Mouse (Mus musculus): ENCODE results near the gene Slc29a2.

Slc29a2 gene

DNA sequence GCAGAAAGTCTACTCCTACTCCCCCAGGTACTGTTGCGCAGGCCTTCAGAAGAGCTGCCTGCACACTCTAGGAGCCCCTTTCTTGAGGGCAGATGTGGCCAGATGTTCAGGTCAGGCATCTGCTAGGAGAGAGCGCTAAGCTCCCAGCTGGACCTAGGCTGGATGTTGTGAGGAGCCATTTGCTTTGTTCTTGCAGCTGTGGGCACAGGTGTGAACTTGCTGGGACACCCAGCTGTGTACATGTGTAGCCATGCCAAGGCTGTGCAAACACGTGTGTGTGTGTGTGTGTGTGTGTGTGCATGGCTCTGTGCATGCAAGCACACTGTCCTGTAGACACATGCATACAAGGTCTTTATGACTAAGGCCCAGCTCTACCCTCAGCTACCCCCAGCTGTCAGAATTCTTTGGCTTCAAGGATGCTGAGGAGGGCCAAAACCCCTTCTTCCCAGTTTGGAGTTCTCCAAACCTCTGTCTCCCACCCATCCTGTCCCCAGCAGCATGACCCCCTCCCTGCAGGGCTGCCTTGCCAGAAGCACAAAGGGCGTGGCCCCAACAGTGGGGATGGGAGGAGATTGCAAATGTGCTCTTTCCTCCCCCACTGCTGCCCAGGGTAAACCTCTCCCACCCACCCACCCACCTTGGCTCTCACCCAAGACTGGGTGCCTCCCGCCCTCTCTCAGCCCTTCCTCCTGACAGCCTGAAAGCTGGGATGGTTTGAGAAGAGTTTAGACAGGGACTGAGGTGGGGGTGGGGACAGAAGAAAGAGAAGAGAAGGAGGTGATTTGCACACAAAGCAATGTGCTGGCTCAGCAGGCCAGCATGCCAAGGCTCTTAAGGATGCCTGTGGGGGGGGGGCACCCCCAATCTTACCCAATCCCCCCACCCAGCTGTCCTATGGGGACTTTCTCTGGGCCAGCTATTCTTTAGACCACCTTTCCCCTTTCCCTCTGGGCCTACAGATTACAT lies 37.0 kb downstream of the Slc29a2 start:
- no peak for DNase-seq

DNA sequence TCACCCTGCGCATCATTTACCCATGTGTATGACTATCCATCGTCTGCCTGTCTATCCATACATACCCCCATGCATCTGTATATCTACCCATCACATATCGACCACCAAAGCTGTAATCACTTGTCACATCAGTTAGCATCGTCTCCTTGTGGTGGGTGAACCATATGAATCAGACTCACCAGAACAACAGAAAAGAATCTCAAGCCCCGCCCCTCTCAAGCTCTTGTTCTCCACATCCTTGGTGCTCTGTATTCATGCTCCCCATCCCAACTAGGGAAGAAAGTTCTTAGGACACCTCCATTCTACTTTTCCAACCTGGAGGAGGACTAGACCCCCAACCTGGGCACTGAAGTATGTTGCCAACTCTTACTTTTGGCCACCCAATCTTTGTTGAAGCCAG lies 38.4 kb downstream of the Slc29a2 start:
- DNase-seq, result no peak

GRCm38 (mm10) chr19:5062446-5062845 lies 38.8 kb downstream of the Slc29a2 start:
- DNase-seq, result no peak

GRCm38 (mm10) chr19:5065104-5065503 lies 41.4 kb downstream of the Slc29a2 start:
- no peak for DNase-seq

DNA sequence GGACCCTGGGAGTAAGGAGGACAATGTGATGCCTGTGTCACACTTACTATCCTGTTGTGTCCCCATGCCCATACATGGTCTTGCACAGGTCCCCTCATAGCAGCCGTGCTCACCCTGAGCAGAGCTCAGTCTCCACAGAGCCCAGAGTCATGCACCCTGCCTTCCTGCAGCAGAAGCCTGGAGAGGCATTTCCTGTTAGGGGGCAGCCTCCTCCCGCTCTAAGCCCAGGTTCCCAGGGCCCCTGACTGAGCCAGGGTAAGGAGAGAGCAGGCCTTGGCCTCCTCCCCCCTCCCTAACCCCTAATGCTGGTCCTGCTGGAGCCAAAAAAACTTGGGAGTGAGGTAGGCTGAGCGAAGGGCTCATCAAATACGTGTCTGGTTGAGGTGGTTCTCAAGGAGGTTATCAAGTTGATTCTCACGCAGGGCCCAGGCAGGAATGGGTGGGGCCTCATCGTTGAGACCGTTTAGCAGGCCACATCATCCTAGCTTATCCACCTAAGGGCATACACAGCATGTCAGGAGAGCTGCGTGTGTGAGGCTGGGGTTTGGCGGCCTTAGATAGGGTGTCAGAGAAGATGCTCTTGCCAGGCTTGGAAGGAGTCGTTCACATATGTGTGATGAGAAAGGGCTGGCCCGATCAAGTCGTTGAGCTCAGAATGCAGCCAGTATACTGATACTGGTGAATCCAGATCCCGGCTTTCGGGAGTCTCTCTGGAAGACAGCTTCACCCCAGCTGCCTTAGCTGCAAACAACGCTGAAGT lies 43.6 kb downstream of the Slc29a2 start:
- DNase-seq, result no peak

DNA sequence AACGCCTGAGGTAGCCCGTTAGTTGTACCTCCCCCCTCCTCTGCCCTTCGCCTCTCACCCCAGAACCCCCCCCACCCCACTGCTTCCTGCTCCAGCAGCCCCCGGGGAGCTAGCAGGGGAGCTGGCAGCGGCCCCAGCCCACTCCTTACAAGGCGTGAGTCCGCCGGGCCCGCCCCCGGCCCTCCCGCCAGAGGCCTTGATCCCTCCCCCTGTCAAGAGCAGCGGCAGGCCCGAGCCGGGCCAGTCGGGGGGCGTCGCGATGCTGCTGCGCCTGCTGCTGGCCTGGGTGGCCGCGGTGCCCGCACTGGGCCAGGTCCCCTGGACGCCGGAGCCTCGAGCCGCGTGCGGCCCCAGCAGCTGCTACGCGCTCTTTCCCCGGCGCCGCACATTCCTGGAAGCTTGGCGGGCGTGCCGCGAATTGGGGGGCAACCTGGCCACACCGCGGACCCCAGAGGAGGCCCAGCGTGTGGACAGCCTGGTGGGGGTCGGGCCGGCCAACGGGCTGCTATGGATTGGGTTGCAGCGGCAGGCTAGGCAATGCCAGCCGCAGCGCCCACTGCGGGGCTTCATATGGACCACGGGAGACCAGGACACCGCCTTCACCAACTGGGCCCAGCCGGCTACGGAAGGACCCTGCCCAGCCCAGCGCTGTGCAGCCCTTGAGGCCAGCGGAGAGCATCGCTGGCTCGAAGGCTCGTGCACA lies 44.4 kb downstream of the Slc29a2 start, which contains the start of gene Cd248:
Cd248 (plus strand) TSS at position 212 of the 703 bp plus-strand sequence.
- peak; percentile 45 for DNase-seq

- no peak for DNase-seq
Measured at GRCm38 (mm10) chr19:5068570-5069234, 45.0 kb downstream of the Slc29a2 start.

- no peak for DNase-seq
Measured at GRCm38 (mm10) chr19:5069486-5069885, 45.8 kb downstream of the Slc29a2 start.

- DNase-seq, result no peak
Measured at GRCm38 (mm10) chr19:5069978-5070377, 46.3 kb downstream of the Slc29a2 start.

DNA sequence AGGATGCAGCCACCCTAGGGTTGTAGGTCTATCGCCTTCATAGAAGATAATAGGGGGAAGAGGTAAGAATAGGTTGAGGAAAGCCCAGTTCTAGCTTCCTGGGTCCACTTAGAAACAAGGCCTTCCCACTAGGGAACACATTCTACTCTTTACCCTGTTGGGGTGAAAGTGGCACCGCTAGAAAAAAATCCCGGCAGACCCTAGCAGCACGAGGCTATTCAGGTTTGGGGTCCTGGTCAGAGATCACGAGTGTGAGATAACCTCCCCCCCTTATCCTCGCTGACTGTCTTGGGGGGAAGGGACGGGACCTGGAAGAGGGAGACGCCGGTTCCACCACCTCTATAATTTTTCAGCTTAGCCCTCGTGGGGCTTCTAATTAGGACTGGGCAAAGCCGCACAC lies 47.4 kb downstream of the Slc29a2 start:
- no peak for DNase-seq

DNA sequence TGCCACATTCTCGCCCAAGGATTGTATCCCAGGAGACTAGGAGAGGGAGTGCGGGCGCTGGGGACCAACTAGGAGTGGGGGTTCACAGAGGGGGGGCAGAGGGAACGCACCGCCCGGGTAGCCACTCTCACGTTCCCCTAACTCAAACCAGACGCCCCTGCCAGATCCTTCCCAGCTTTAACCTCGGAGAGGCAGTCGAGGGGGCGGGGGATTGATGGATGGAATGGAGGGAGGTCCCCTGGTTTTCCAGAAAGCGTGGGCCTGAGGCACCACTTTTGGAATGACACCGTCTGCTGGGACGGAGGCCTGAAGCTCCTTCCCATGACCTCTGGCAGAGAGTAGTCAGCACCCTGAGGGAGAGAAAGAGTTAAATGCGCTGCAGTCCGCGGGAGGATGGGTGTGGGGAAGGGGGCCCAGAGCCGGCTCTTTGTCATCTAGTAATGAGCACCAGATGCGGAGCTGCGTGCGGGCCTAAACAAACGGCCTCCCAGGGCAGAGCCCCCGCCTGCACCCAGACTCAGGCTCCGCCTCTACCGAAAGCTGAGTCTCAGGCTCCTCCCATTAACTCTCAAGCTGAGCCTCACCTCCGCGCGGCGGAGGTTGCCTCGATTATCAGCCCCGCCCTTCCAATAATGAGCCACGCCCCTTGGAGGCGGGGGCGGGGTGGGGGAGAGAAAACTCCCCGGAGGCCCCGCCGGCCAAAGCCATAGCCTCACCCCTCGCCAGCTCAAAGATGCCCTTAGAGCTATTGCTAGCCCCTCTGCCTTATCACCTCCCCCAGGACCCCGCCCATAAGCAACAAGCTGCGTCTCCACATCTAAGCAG lies 48.1 kb downstream of the Slc29a2 start:
- DNase-seq, result peak; percentile 82

- DNase-seq, result no peak
Measured at GRCm38 (mm10) chr19:5072389-5073019, 48.8 kb downstream of the Slc29a2 start.

- DNase-seq, result no peak
Measured at GRCm38 (mm10) chr19:5073028-5073427, 49.4 kb downstream of the Slc29a2 start.

- DNase-seq, result no peak
Measured at GRCm38 (mm10) chr19:5073518-5073917, 49.9 kb downstream of the Slc29a2 start.

DNA sequence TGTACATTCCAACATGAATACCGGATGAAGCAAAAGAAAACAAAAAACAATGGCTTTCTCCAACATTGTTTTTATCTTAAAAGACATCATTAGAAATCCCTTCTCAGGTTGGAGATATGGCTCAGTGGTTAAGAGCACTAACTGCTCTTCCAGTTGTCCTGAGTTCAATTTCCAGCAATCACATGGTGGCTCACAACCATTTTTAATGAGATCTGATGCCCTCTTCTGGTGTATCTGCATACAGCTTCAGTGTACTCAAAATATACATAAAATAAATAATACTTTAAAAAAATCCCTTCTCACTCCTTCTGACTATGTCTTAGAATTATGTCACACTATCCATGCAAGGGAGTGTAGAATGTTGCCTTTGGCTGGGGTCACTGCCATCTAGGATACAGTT lies 55.6 kb downstream of the Slc29a2 start:
- no peak for DNase-seq
